Mouse (Mus musculus) A20 (cell line): ENCODE results near the gene Glis2.

ENCODE experiments used
- DNase-seq: peaks from one replicate; pipeline ENCODE4 v3.0.0-alpha.2; 2011; ENCODE audit warnings: low read depth, low spot score

Gene Glis2

DNA sequence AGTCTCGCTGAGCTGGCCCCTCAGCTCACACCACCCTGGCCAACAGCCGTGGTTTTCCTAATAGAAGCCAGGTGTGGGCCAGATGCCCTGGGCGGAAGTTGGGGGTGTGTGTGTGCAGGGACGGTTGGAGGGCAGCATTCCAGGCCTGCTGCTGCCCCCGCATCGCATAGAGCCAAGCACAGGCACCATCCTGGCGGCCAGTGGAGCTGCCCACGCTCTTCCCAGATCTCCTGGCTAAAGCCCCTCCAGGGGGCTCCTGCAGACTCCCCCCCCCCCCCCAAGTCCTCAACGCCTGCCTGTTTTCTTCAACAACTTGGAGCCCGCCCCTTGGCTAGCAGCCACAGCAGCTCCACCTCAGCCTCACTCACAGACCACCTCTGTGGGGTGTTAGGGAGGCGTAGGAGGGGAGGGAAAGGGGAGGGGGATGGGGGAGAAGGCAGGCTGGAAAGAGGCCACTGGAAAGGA, 64.3 kb downstream of the Glis2 start:
- DNase-seq, result no peak

DNA sequence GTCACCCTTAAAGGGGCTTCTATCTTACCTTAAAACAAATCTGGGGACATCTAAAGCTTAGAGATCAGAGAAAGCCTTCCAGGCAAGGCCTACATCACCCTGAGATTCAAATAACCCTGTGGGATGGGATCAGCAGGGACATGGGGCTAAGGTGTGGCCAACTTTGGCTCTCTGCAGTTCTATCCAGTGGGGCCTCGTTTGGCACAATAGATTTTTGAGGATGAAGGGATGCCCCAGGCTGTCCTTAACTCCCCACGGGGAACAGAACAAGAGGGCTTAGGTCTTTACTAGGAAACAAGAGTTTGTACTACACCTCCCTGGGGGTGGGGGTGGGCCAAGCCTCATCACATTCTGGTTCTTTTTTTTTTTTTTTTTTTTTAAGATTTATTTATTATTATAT, 64.8 kb downstream of the Glis2 start:
- no peak for DNase-seq

DNA sequence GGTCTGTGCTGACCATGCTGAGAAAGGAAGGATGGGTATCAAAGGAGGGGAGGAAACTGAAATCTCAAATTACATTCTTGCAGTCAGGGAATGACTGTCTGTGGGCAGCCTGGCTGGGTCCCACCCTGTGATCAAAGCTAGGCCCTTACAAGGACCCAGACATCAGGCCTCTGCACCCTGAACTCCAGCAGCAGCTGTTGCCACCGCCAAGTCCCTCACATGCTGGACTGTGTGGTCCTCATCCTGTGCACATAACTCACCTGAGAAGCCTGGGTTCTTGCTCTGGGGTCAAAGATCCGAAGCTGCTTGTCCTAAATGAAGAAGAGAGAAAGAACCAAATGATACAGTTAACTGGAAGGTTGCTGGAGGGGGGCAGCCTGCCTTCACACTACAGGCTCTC, 67.1 kb downstream of the Glis2 start:
- DNase-seq, result no peak

DNA sequence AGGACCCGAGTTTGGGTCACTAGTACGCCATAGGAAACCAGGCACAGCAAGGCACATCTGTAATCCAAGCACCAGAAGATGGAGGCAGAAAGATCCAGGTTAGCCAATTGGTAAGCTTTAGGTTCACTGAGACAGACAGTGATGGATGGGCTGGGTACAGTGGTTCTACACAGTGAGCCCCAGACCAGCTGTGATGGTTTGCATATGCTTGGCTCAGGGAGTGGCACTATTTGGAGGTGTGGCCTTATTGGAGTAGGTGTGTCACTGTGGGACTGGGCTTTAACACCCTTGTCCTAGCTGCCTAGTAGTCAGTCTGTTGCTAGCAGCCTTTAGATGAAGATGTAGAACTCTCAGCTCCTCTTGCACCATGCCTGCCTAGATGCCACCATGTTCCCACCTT, 69.3 kb downstream of the Glis2 start:
- DNase-seq, result no peak

DNA sequence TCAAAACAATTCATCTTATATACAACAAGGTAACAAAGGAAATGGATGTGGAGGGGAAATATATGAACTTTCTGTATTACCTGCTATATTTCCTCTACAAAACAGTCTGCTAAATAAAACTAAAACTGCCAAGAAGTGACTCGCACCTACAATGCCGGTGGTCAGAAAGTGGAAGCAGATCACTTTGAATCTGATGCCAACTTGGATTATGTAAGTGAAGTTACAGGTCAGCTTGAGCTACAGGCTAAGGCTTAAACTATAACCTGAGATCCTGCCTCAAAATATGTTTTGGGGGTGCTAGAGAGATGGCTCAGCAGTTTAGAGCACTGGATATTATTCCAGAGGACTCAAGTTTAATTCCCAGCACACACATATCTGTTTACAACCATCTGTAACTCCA, 71.2 kb downstream of the Glis2 start:
- DNase-seq, result no peak

DNA sequence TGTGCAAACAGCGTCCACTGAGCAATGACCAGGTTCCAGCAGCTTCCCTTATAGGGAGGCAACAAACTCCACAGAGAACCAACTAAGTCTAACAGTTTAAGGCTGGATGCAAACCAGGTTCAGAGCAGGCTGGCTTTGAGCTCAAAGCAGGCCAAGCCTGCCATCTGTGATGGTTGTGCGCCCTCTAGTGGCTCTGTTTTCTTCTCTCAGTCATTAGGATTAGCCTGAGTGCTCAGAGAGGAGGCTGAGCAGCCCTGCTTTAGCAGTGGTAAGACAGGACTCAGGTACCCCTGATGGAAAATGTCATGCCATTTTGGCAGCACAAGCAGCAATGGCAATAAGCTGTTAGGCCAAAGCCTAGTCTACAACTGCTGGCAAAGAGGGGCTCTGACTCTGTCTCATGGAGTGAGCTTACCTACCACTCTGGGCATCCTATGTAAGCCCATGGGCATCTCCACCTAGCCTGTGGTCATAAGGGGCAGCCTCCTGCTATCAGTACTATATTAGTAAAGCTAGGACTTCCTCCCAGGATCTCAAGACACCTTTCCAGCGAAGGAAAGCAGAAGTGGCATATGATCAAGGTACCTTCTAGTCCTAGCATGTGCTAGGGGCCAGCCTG, 72.8 kb downstream of the Glis2 start:
- DNase-seq, result peak; percentile 86

DNA sequence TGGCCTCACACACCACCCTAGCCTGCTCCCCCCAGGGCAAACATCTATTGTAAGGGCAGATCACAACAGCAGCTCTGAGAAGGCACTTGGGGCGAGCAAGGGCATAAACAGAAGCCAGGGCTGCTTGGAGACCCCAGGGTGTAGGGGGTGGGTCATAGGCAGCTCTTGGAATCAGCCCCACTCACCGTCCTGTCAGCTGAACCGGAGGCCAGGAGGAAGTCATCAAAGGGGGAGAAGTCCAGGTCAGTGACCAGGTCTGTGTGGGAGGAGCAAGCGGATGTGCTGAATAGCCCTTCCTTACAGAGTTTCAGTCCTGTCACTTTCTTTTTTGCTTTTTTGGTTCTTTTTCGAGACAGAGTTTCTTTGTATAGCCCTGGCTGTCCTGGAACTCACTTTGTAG, 75.8 kb downstream of the Glis2 start:
- no peak for DNase-seq

DNA sequence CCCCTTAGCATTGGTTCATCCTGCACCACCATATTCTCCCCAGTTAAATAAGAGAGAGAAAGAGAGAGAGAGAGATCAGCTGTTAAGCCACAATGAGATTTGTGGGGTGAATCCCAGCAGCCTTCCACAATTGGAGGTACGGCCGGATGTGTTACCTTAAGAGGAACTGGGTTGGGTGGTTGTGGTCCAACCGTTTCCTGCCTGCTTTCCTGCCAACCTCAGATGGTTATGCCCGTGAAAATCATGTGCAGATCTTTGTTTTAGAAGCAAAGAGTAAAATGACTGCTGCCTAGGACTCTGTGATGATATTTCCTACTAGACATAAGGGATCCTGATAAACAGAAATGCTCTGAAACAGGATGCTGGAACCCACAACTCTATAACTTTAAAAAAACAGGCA, 79.6 kb downstream of the Glis2 start:
- DNase-seq, result no peak
